Mouse (Mus musculus) lung, adult 2 months (tissue): ENCODE data around the gene Mlip.

Experiments
- CTCF ChIP-seq: fragments of 200-500 bp; IDR thresholded peaks from 2 replicates; pipeline ENCODE4 v1.5.1; 2011; ENCODE audit warnings: mild to moderate bottlenecking, low read length, control low read depth; ENCODE audit not compliant: insufficient read depth
- POLR2A ChIP-seq: fragments of 200-500 bp; IDR thresholded peaks from 2 replicates; pipeline ENCODE4 v1.6.1; 2011; ENCODE audit warnings: low read depth, mild to moderate bottlenecking, control low read depth, low read length, borderline replicate concordance; ENCODE audit errors: extremely low read depth

DNA sequence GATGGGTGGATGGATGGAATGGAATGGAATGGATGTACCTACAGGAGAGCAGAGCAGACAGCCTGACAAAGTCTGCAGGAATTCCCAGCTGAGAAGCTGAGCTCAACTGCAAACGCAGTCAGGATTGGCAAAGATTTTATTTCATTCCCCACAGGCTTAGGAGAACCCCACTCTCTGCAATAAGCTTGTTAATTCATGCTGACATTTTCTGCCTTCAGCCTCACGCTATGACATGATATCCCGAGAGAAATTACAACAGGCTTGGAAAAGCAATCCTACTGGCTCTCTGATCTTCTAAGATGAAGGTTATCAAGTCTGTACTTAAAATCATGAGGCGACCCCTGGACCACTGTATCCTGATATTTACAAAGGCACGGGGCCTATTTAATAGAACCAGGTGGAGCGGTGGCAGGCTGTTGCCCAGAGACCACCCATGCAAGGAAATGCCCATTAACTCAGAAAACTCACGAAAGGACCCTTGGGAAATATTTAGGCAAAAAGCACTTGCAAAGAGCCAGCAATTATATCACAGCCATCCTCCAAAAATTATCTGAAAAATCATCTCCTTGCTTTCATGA is 13.1 kb downstream of the Mlip start:
- TF ChIP-seq CTCF = no peak
- no peak for TF ChIP-seq POLR2A
